Mouse (Mus musculus) fibroblast of lung, adult 2 months (primary cell): Measurements from ENCODE around the gene Mcm3ap.

ENCODE experiments used
- DNase-seq: peaks from one replicate; pipeline ENCODE4 v3.0.0-alpha.2; 2011; ENCODE audit warnings: low read depth

Mcm3ap gene

DNA sequence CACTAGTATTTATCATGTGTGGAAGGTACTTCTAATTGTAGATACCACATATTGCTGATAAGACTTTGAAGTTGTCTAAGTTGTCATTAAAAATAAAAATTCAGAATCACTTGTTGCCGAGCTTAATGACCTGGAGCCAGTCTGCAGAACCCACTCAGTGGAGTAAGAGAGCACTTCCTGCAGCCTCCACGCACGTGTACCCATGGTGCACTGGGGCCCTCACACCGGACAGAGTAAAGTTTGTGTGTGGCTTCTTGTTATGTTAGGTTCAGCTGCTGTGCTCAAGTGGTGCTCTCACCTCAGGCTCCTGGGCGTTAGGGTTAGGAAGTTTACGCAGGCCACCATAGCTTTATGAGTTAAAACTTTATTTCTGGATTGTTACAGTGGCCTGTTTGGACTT, 26.8 kb downstream of the Mcm3ap start:
- no peak for DNase-seq

DNA sequence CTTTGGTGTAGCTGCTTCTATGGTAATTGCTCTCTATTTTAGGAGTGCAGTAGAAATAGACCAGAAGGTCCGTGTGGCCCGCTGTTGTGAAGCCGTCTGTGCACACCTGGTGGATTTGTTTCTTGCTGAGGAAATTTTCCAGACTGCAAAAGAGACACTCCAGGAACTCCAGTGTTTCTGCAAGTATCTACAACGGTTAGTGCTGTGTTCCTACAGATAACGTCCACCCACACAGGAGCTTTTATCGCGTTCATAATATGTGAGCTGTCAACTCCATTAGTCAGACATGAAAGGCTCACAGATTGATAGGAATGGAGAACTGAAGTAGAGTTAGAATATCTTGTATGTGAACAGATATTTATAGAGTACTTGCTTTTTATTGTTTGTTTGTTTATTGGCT, 27.6 kb downstream of the Mcm3ap start:
- DNase-seq, result no peak

DNA sequence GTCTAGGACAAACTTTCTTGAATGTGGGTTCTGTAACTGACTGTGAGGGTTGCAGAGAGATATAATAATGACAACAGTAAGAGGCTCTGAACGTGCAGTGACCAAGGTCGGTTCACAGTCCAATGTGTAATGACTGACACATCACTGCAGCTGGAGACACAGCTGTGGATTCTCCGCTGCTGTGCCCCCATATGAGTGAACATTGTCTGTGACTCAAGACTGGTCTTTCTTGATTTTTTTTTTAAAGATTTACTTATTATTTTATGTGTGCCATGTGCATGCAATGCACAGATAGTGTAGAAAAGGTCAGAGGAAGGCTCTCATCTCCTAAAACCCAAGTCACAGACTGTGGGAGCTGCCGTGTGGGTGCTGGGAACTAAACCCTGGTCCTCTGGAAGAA, 28.8 kb downstream of the Mcm3ap start:
- DNase-seq, result no peak

DNA sequence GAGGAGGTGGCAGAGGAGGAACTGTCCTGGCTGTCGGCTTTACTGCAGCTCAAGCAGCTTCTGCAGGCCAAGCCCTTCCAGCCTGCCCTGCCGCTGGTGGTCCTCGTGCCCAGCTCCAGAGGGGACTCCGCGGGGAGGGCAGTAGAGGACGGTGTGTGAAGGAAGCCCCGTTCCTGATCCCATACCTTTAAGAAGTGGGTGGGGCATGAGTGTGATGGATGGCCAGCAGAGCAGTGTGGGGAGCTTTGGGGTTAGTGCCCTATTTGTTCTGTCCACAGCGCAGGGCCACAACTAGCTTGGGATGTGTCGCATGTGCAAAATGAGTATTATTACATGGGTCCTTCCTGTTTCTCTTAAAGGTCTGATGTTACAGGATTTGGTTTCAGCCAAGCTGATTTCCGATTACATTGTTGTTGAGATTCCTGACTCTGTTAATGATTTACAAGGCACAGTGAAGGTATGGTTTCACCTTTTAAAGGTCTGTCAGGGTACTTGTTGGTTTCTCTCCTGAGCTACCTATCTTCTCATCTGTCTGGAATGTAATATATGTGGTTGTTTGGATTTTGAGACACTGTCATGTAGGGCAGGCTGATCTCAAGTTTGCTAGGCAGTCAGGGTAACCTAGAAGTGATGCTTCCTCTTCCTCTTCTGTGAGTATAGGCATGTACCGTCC, 35.7 kb downstream of the Mcm3ap start:
- DNase-seq, result no peak

DNA sequence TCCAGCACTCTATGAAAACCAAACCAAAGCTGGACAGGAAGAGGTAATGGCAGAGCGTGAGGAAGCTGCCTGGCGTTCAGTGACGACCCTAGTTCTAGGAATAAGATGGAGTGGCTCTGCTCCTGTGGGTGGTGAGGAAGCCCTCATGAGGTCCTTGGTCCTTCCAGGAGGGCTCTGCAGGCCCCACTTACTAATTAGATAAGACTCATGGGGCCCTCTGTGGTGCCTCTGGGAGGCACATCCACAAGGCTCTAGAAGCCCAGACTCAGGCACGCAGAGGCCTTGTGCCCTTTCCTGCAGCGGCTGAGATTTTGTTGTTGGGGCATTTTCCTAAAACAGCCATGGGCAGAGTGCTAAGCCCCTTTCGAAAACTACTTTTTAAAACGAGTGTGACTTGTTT, 37.1 kb downstream of the Mcm3ap start:
- no peak for DNase-seq

DNA sequence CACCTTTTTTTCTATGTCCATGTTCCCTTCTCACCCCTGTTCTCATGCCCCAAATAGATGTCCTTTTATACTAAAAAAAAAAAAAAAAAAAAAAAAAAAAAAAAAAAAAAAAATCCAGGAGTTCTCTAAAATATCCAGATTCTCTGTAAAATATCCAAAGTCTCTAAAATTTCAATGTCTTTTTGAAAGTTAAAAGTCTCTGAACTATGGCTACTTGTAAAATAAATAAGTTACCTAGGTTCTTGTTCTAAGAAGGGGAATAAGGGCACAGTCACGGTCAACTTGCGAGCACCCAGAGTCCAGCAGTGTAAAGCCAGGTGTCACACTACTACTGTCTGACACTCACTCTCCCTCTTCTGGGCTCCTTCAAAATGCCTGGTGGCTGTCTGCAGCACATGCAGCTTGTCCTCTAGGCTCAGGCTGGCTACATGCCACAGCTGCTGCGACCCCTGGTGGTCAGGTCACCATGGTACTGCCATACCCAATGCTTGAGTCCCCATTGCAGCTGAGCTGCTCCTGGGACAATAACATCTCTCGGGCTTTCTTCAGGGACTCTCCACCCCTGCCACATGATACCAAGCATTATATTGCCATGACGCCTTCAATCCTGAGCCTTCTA, 44.3 kb downstream of the Mcm3ap start:
- peak; percentile 47 for DNase-seq

DNA sequence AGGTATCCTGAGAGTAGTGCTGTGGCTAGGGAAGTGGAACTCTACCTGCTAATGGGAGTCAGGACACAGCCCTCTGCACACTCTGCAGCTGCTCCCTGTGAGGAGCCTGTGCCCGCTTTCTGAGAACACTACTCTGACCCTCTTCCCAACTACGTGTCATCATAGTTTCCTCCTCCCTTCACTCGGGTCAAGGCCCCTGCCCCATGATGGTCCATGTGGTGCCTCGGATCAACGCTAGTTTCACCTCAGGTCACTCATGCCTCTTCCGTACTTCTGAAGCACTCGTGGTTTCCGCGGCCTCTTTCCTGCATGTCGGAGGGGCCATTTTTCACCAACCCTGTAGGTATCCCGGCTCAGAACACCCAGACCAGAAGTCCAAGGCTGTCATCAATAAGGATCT, 62.2 kb downstream of the Mcm3ap start:
- DNase-seq, result no peak

DNA sequence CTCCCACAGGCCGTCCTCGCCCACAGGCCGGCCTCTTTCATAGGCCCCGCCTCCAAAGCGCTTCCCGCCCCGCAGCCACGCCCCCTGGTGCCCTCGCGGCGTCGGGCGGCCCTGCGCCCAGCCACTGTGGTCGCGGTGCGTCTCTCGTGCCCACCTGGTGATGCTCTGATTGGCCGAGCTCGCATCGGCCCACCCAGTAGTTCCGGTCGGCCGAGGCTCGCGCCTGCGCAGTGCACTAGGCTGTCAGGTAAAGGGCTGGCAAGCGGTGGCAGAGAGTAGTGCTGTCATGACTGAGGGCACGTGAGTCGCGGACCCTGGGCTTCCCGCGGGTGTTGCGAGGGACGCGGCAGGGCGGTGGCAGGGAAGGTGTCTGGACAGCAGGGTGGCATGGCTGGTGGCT, 62.6 kb downstream of the Mcm3ap start, which contains the start of gene Lss:
TSS of gene Lss (plus strand) at position 214 of the 400 bp plus-strand sequence.
- DNase-seq, result peak; percentile 92

DNA sequence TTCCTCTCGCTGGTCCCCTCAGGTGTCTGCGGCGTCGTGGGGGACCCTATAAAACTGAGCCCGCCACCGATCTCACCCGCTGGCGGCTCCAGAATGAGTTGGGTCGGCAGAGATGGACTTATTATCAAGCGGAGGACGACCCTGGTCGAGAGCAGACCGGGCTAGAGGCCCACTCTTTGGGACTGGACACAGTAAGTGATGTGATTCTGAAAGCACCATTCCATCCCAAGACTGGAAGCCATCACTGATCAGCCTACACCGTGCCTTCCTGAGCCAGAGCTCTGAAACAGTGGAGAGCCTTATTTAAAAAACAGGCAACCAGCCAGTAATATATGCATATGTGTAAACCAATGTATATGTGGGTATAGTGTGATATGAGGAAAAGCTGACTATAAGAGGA, 63.1 kb downstream of the Mcm3ap start:
- no peak for DNase-seq

DNA sequence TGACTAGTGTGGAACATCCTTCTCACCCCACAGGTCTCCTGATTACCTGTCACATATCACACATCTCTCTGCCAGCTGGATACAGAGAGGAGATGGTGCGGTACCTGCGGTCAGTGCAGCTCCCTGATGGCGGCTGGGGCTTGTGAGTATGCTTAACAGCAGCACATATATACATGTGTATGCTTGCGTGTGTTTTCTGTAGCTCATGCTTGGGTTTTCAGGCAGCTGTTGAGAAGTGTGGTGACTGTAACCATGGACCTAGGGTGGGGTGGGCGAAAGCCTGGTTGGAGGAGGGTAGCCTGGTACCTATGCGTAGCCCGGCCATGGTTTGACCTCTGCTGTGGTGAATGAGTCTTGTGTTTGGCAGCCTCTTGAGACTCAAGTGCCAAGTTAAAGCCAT, 66.8 kb downstream of the Mcm3ap start:
- DNase-seq, result no peak

DNA sequence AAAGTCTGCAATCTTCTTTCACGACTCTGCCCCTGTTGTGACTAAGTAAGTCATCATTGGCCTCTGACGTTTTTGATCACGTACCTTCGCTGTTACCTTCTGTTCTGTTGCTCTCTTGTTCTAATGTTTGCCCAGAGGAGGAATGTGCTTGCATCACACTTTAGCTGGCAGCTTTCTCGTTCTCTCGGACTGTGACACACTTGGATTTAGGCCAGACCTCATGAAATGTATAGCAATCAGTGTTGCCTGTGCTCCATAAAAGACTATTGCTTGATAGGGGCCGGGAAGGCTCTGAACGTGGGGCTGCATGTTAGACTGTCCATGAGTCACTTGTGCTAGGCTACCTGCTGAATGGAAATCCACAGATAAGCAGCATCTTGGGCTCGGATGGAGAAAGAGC, 68.9 kb downstream of the Mcm3ap start:
- no peak for DNase-seq

DNA sequence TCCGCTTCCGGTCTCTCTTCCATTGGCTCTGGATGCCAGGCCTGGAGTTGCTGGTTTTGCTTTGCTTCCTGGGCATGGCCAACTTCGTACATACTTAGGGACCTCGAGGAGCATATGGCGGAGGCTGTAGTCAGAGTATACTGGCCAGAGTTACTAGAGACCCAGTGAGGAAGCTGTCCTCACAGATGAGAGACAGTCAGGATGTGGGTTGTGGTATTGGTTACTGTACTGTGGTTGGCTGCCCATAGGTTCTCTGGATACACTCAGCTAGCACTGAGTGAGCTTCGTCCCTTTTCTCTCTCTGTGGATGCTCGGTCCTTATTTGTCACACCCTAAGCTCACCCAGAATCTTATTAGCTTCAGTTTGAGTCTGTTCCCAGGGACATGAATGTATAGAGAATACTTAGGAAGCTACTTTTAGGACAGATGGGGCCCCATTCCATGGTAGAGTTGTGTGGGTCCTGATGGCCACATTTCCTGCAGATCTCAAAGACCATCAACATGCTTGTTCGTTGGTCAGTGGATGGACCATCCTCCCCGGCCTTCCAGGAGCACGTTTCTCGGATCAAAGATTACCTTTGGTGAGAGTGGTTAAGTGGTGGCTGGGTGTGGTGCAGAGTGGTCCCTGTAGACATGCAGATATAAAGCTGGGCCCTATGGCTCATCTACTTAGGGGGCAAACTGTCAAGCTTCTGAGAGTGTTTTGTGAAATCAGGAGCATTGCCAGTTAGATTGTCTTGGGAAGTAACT, 72.8 kb downstream of the Mcm3ap start:
- DNase-seq, result no peak

DNA sequence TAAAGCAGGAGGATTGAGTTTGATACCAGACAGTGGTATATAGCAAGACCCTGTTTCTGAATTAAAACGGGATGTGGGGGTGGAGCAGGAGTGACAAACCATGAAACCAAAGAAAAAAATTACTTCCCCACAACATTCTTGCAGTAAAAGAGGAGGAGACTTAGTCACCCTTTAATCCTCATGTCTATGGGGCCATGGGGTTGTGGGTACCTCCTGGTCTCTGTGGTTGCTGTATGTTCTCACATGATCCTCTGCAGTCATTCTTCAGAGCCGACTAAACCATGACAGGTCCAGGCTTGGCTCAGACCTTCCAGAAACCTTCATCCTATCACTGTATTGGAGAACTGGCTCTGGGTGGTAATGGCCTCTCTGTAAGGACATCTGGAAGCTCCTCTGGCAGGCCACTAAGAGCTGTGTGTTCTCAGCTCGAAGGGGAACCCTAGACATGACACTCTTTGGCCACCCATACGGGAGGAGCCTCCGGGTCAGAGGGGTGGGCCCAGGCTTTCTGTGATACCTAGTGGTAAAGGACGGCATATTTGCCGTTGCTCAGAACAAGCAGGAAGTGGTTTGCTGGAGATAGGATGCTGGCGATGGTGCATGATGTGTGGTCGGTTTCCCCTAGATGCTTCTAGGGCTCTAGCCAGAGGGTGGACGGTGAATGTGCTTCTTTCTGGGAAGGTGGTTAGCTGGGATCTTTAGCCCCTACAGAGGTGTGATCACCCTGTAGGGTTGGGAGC, 74.1 kb downstream of the Mcm3ap start:
- DNase-seq, result no peak

DNA sequence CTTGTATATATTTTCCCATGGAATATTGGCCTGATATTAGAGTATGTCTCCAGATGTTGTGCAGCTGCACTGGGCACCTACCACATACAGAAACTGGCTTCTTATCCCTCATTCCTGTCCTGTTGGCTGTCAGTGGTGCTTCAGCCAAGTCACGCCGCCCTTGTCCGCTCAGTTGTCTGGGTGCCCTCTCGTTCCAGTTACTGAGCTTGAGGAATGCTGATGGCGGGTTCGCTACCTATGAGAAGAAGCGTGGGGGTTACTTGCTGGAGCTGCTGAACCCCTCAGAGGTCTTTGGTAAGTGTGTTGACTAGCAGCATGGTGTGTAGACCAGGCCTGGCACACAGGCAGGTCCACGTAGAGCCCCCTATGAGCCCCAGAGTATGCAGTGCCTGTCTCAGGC, 77.8 kb downstream of the Mcm3ap start:
- DNase-seq, result no peak

DNA sequence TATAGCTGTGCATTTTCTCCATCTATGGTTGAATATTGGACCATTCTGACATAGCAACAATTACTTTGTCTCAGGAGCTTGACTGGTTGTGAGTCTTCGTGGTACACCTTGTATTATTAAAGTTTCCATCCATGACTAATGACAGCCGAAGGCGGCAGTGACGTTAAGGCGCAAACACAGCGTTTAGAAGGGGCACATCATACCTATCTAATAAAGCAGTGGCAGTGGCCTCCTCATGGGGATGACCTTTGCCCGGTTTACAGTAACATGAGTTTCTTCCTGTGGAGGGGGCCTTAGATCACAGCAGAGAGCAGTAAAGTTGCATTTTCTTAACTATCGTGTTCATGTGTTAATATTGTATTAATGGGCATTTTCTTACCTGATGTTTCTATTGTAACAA, 79.5 kb downstream of the Mcm3ap start:
- DNase-seq, result no peak

DNA sequence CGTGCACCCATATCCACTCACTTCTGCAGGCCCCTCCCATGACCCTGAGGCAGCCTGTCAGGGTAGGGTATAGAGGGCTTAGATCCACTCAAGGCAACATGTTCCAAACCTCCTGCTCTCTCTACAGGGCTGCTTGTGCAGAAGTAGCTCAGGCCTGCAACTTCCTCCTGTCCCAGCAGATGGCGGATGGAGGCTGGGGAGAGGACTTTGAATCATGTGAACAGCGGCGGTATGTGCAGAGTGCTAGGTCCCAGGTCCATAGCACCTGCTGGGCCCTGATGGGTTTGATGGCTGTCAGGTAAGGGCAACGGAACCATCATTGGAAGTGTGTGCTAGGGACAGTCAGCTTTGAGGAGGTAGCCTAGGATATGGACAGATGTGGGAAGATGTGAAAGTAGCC, 81.7 kb downstream of the Mcm3ap start:
- DNase-seq, result no peak

DNA sequence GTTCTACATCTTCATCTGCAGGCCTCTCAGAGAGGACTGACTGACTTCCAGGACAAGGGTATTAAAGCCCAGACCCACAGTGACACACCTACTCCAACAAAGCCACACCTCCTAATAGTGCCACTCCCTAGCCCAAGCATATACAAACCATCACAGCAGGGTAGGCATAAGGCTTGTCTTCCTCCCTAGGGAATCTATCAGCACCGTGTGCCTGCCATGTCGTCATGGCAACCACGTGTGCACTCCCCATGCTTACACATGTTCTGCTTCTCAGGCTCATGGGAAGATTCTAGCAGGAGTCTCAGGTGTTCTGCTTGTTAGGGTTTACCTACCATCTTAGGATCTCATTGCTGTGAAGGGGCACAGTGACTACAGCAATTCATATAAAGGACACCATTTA, 82.8 kb downstream of the Mcm3ap start:
- no peak for DNase-seq

DNA sequence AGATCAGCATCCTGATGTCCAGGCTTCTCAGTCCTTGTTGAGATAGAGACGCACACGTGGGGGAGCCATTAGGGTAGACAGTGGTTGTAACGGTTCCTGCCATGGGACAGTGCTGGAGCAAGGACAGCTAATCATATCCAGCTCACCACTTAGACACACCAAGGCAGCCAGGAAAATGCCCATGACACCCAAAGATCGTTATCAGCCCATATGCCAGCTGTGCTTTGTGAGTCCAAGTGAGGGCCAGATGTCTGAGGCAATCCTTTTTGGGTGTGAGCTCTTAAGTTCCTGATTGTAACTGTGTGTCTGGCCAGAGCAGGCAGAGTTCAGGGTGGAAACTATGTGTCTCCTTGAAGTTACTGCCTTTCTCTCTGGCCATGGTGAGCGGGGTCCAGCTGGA, 85.3 kb downstream of the Mcm3ap start:
- DNase-seq, result no peak

DNA sequence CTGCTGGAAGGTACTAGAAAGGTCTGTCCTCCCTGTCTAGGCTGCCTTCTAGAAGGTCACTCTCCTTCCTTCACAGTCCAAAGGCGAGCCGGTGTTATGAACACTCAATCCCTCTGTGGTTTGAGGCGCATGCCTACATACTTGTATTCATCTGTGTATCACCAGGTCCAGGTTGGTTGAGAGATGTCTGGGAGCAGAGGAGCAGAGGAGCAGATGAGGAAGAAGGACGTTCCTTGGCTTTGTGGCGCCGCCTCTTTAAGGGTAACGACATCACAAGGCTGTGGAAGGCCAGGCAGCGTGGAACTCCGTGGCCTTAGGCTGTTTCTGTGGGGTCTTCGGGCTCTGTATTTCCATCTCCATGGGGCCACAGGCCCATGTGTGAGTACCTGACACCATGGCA, 93.2 kb downstream of the Mcm3ap start, which contains the start of gene Spatc1l:
TSS of gene Spatc1l (plus strand) at position 301 of the 400 bp plus-strand sequence.
- no peak for DNase-seq
